Mouse (Mus musculus): ENCODE measurements around the gene Slc25a29.
A peak's percentile ranks its signal among the peaks of the same experiment; 100 is the strongest.

Gene Slc25a29

DNA sequence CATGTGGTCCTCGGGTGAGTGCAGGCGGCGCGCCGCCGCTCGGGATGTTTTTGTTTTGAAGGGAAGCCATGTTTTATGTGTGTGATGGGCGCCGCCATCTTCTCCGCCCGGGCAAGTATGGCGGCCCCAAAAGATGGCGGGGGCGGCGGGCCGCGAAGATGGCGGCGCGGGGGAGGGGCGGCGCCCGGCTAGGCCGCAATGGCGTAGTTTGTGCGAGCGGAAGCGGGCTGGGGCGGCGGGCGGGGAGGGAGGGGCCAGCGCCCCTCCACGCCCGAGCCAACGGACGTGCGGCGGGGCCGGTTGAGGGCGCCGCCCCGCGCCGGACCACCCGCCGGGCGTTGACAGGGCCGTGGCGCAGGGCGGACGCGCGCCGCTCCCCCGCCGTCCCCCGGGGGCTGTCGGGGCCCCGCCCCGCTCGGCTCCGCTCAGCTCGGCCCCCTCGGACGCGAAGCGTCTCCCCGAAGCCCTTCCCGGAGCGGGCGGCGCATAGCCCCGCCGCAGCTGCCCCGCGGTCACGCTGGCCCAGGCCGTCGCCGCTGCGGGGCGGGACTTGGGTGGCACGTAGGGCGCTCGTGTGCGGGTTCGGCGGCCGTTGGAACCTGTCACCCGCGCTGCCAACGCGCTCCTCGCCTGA is 41.5 kb downstream of the Slc25a29 start:
- DNase-seq = peak; percentile 92

- no peak for DNase-seq
These were observed 42.2 kb downstream of the Slc25a29 start for GRCm38 (mm10) chr12:108793453-108793941.

DNA sequence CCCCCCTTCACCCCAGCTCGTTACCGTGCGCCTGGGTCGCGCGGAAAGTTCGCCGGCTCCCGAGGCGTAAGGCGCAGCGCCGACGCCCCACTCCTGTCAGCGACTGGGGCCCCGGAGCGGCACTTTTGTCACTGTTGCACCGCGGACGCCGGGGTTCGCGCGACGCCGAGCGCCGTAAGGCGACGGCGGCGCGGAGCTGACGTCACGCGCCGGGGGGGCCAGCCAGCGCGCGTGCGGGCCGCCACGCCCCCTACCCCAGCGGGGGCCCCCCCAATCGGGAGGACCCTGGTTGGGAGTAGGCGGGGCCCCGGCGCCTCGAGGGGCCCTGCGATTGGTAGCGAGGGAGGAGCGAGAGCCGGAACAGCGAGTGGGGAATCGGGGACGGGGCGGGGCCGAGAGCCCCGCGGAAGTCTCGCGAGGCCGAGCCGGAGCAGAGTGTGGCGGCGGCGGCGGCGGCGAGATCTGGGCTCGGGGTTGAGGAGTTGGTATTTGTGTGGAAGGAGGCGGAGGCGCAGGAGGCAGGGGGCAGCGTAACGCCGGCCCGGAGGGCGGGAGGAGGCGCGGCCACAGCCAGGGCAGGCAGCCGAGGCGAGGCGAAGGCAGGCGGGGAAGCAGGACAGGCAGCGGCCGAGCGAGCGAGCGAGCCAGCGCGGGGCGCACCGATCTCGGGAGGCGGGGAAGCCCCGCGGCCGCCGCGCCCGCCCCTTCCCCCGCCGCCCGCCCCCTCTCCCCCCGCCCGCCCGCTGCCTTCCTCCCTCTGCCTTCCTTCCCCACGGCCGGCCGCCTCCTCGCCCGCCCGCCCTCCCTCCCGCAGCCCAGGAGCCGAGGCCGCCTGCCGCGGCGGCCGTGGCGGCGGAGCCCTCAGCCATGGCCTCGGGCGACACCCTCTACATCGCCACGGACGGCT is 42.9 kb downstream of the Slc25a29 start, which contains the start of gene Yy1:
Yy1 (plus strand) TSS at position 428 of the 907 bp plus-strand sequence.
- DNase-seq = peak; percentile 99

- DNase-seq = peak; percentile 89
These were observed 43.5 kb downstream of the Slc25a29 start for GRCm38 (mm10) chr12:108792152-108792545.

DNA sequence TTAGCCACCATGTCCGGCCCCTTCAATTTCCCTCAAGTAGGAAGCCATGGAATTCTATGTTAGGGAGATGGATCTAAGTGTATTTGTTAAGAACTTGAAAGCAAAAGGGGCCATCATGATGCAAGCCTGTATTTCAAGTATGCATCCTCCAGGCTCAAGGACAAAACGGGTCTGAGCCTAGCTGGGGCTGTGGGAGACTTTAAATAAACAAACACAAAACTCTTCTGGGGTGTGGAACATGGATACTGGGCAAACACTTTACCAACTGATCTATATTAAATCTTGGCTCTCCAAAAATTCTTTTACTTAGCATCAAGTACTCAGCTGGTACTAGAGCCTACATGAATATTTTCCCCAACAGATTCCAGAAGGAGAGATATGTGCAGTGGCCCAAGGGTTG is 48.4 kb downstream of the Slc25a29 start:
- DNase-seq = no peak

- DNase-seq = no peak
These were observed 50.5 kb downstream of the Slc25a29 start for GRCm38 (mm10) chr12:108785161-108785560.

- no peak for DNase-seq
These were observed 55.4 kb downstream of the Slc25a29 start for GRCm38 (mm10) chr12:108780108-108780877.
